Mouse (Mus musculus) urinary bladder, adult 2 months (tissue): Measurements from ENCODE around the gene Akr7a5. TPM values are rescaled to one million over a fixed set of nuclear protein-coding genes. Genes with fewer than 3 reads are reported as not detected.

Source experiments
- DNase-seq: peaks from one replicate; pipeline ENCODE4 v3.0.0; 2022; ENCODE audit warnings: low spot score
- polyA plus RNA-seq: library from polyadenylated mRNA; depleted of rRNA; stranded (reverse); fragments of >200 nt; gene quantifications from 2 replicates; pipeline ENCODE4 v1.2.3, GENCODE M21; 2012; rRNA removed

The Akr7a5 gene
- polyA plus RNA-seq = 8.7 and 15.3 TPM in 2 replicates

DNA sequence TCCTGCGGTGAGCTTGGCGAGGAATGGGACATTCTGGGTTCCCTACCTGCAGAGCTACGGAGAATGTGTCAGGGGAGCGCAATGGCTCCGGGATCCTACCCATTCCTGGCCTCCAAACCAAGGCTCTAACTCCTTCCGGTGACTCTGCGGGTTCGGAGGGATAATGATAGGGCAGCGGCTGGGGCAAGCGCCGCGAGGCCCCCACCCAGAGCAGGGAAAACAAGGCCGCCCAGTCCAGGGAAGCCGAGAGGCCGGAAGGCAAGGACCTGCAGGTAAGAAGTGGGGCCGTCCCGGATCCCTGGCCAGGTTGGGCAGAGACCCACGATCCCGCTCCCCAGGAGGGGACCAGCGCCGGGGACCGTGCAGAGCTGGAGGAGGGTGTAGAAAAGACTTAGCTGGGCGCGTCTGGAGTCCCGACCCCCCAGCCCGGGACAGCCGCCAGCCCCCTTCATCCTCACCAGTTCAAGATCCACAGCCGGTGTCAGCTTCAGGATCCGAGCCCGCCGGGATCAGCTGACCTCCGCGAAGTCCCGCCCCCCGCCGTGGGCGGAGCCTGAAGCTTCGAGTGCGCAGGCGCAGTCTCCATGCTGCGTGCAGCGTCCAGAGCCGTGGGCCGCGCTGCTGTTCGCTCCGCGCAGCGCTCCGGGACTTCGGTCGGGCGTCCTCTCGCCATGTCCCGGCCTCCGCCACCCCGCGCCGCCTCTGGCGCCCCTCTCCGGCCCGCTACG, at the start of gene Akr7a5, which contains the start of gene Pqlc2:
TSS of gene Akr7a5 (plus strand) at position 574 of the 728 bp plus-strand sequence.
TSS of gene Pqlc2 (minus strand) at position 538 of the 728 bp plus-strand sequence.
- peak; percentile 99 for DNase-seq

GRCm38 (mm10) chr4:139262981-139263380, 47.6 kb upstream of the Akr7a5 start:
- DNase-seq = no peak

DNA sequence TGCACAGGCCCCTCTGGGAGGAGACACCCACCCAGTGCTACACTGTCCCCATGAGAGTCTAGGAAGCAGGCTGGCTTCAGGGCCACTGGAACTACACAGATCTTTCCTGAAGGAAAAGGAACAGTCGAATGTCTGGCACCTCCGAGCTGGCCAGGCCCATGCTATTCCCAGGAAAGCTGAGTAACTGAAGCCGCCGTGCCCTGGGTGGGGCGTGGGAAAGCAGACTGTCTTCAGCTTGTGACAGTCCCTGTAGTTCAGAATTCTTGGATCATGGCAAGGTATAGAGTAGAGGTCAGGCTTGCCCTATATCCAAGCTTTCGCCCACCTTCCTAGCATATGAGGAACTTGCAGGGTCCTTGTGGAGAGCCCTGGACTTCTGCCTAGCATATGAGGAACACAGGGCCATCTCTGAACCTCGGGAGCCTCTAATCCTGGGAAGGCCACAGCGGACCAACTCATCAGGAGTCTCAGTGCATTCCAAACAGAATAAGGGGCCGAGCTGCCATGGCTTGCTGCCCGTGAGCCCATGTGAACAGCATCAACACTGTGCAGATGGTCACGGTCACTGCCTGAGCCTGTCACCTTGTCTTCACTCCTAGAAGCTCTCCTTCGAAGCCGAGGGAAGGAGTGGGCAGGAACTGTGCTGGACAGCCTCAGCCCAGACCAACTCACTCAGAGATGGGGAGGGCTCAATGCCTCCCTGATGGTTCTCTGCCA, 44.6 kb upstream of the Akr7a5 start:
- no peak for DNase-seq

DNA sequence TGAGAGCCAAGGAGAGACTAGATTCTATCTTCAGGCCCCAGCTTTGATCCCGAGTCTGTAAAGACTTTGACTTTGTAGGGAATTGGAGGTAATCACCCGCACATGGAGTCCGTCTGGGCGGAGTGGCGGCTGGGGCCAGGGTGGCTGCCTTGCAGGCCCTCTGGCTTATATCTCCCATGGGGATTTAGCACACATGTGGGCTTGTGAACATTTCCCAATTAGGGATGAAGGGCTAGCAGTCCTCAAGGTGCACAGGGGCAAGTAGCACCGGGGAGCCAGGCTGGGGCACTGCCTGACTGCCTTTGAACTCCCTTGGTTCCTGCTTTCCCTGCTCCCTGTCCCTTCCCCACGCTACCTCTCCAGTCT, 44.1 kb upstream of the Akr7a5 start:
- no peak for DNase-seq

- DNase-seq = no peak
These were observed 43.2 kb upstream of the Akr7a5 start for GRCm38 (mm10) chr4:139267335-139267734.

- no peak for DNase-seq
These were observed 42.3 kb upstream of the Akr7a5 start for GRCm38 (mm10) chr4:139268242-139268641.

DNA sequence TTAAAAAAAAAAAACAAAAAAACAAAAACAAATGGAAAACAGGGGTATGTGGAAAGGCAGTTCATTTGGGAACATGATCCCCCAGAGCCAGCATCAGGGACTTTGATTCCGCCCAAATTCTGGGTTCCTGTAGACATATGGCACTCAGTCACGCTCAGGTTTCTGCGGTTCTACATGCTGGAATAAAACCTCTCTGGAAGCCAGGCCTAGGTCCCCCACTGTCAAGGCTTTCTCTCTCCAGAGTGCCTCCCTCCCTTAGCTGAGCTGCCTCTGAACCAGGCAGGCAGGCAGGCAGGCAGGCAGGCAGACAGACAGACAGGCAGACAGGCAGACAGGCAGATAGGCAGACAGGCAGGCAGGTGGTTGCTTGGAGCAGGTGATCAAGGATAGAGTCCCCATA, 40.4 kb upstream of the Akr7a5 start:
- no peak for DNase-seq

DNA sequence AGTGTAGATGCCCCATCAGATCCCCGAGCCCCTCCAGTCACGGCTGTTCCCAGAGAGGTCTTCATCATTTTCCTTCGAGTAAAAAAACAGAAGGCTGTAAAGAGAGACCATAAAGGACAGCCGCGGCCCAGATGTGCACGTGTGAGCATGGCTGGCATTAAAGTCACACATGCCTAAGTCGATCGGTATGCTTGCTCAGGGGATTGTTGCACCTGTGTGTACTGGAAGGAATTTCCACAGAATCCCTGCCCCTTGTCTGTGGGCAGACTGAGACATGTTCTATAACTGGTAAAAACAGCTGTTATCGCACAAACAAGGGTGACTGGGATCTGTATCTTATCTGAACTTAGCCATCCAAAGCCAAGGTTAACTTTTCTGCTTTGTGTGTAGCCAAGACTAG, 39.0 kb upstream of the Akr7a5 start:
- no peak for DNase-seq

DNA sequence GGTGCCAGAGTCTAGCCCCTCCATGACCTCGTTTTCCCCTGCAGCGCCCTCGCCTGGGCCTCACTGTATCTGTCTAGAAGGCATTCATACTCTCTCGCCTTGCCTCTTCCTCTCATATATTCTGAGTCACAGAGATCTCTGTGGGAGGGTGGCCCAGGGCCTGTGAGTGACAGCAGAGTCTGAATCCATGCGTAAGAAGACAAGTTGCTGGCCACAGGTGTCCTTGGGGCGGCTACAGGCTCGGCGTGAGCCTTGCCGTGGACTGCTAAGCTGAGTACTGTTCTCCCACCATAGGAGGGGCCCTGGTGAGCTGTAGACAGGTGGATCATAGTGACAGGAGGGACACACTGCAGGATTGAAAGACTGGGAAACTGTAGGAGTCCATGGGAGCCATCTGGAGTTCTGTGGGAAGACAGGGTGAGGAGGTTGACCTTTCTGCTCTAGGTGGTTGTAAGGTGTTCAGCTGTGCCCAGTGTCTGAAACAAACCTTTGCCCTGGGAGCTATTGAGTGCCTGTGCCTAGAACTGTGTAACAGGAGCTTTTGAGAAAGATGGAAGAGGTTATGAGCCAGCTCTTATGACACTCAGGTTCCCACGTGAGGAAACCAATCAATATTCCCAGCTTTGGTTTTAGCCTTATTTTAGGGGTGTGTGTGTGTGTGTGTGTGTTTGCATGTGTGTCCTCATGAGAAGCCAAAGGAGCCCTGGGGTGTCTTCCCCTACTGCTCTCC, 37.4 kb upstream of the Akr7a5 start:
- DNase-seq = no peak

GRCm38 (mm10) chr4:139274573-139274972, 36.0 kb upstream of the Akr7a5 start:
- no peak for DNase-seq

- DNase-seq = no peak
These were observed 34.1 kb upstream of the Akr7a5 start for GRCm38 (mm10) chr4:139276411-139276810.

- no peak for DNase-seq
These were observed 30.0 kb upstream of the Akr7a5 start for GRCm38 (mm10) chr4:139280530-139280929.

- no peak for DNase-seq
These were observed 28.7 kb upstream of the Akr7a5 start for GRCm38 (mm10) chr4:139281791-139282345.

DNA sequence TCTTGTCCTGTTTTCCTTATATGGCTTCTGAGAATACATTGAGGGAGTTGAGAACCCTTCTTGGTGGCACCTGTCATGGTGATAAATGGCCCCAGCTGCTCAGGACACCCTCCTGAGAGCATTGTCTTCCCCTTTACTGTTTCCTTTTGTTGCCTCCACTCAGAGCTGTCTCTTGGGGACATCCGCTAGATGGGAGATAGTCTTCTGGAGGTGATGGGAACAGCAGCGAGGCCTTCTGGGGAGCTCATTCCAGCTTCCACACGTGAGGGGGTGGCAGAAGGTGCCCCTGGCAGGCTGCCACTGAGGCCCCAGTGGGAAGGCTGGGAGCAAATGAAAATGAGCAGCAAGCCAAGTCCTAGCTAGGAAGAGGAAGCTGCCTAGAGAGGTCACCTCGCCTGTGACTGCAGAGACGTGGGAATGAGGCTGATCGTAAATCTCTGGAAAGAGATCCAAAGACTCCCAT, 27.6 kb upstream of the Akr7a5 start:
- DNase-seq = no peak

GRCm38 (mm10) chr4:139284877-139285276, 25.7 kb upstream of the Akr7a5 start:
- DNase-seq = no peak

DNA sequence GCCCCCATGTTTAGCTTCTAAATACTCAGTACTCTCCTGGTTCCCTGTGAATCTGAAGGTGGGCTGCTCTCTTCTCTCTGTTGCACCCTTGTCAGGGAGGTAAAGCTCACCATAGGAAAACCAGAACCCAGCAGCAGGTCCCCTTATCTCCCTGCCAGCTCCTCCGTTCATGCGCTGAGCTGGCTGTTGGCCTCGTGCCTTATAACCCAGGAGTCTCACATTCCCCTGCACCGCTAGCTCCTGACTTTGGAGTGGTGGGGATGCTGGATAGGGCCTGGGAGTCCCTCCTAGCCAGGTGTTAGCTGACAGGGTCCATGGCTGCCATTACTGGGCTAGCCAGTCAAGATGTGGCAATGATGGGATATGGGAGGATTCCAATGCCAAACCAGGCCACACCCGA, 24.3 kb upstream of the Akr7a5 start:
- DNase-seq = no peak

DNA sequence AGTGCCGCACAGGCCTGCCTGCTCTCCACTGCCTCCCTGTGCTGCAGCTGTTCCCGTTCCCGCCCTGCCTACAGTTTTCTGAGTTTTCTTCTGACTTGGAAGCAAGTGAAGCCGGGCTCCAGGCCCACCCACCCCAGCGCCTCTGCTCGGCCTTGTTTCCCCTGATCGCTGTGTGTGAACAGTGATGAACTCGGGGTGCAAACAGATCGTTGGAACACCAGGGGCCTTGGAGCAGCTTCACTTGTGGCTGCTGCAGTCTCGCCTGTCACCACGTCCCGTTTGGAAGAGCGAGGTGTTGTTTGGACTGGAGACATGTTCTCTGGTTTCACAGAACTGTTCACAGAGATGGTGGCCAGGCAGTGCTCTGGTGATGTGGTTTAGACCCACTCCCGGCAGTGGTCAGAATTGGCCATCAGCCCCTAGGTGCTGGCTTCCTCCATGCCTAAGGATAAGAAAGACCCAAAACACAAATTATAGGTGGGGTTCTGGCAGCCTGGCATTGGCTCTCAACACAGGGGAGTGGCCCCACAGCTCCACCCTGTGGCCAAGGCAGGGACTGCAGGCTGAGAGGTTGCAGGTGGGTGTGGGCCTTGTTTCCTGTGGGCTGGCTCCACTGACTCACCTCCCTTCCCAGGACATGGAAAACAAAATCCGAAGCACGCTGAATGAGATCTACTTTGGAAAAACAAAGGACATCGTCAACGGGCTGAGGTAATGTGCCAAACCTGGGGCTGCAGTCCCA, 23.3 kb upstream of the Akr7a5 start:
- DNase-seq = peak; percentile 78

GRCm38 (mm10) chr4:139289017-139289416, 21.5 kb upstream of the Akr7a5 start:
- DNase-seq = no peak

GRCm38 (mm10) chr4:139291099-139291498, 19.4 kb upstream of the Akr7a5 start:
- DNase-seq = no peak

DNA sequence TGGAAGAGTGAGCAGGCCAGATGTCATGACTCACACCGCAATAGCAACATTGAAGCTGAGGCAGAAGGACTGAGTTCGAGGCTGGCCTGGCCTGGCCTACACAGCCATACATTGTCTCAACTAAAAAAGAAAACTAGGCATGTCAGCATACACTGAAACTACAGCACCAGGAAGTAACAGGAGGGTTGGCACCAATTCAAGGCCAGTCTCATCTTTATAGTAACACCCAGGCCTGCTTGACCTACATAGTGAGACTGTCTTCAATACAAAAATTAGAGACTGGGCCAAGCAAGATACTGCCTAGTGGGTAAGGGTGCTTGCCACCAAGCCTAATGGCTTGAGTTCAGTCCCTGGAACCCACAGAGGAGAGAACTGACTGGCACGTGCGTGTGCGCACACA, 18.5 kb upstream of the Akr7a5 start:
- no peak for DNase-seq

GRCm38 (mm10) chr4:139297566-139297965, 13.0 kb upstream of the Akr7a5 start:
- no peak for DNase-seq
